Mouse (Mus musculus): Measurements from ENCODE around the gene Gm9972.

Gm9972 gene
- long read RNA-seq, experiment 1 = 0 reads
- long read RNA-seq, experiment 2 = 0 reads

- intact Hi-C loops (cut with DNase I) = no loop called here
Measured at GRCm38 (mm10) chr11:43035446-43035845, at the start of gene Gm9972. Gene Gm9972 (plus strand): TSS chr11:43035746.

GRCm38 (mm10) chr11:42999188-42999587, 36.4 kb upstream of the Gm9972 start:
- intact Hi-C loops (cut with DNase I) = loop anchor here (1.0 to 2.0 kb wide), 2 partner anchors 265 to 350 kb away; no protein-coding TSS in a partner anchor

- intact Hi-C loops (cut with DNase I) = no loop called here
Measured at GRCm38 (mm10) chr11:43011941-43012340, 23.6 kb upstream of the Gm9972 start.

- intact Hi-C loops (cut with DNase I) = no loop called here
Measured at GRCm38 (mm10) chr11:43012980-43013379, 22.6 kb upstream of the Gm9972 start.

- intact Hi-C loops (cut with DNase I) = no loop called here
Measured at GRCm38 (mm10) chr11:43023109-43023688, 12.3 kb upstream of the Gm9972 start.

- intact Hi-C loops (cut with DNase I) = no loop called here
Measured at GRCm38 (mm10) chr11:43029813-43030212, 5.7 kb upstream of the Gm9972 start.

GRCm38 (mm10) chr11:43032141-43032540, 3.4 kb upstream of the Gm9972 start:
- intact Hi-C loops (cut with DNase I) = no loop called here

- intact Hi-C loops (cut with DNase I) = no loop called here
Measured at GRCm38 (mm10) chr11:43045871-43046548, 10.5 kb downstream of the Gm9972 start.

GRCm38 (mm10) chr11:43049363-43049762, 13.8 kb downstream of the Gm9972 start:
- intact Hi-C loops (cut with DNase I) = no loop called here

GRCm38 (mm10) chr11:43054972-43055371, 19.4 kb downstream of the Gm9972 start:
- intact Hi-C loops (cut with DNase I) = no loop called here

GRCm38 (mm10) chr11:43059437-43059970, 24.0 kb downstream of the Gm9972 start:
- intact Hi-C loops (cut with DNase I) = no loop called here

- intact Hi-C loops (cut with DNase I) = no loop called here
Measured at GRCm38 (mm10) chr11:43062286-43062685, 26.7 kb downstream of the Gm9972 start.

- intact Hi-C loops (cut with DNase I) = no loop called here
Measured at GRCm38 (mm10) chr11:43086309-43087050, 50.9 kb downstream of the Gm9972 start.
